Mouse (Mus musculus): ENCODE measurements around the gene Tdrkh.

DNA sequence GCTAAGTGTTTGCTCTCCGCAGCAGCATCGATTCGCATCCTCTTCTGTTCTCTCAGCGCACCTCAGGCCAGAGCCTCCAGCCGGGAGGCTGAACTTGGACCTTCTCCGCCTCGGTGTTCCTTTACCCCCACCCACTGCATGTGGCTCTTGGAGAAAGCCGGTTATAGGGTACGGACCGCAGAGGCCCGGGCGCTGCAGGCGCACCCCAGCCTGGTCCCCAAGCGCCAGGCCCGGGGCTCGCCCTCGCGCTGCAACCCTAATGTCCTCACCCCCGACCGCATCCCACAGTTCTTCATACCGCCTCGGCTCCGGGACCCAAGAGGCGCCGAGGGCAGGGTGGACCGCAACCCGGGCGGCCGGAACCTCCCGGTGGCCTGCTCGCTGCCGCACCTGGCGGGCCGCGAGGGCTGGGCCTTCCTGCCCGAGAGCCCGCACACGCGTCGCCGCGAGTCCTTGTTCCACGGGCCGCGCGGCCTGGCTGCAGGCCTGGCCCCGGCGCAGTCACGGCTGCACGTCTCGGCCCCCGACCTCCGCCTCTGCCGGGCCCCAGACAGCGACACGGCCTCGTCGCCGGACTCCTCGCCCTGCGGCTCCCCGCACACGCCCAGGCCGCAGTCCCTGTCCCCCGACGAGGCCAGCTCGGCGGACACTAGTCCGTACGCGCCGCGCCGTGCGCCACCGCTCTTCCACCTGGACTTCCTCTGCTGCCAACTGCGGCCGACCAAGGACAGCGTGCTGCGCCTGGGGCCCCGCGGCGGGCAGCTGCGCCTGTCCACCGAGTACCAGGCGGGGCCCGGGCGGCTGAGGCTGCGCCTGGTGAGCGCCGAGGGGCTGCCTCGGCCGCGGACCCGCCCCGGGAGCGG, 49.6 kb upstream of the Tdrkh start:
- TF ChIP-seq POLR2A (IDR thresholded peaks at IDR 0.05; ENCODE audit: low read depth, low read length) (no peak), CTCF (IDR thresholded peaks at IDR 0.05; ENCODE audit: extremely low read depth, insufficient read length, insufficient replicate concordance, low read depth, low read length) (no peak)

Measured in small intestine, adult 2 months (tissue).